Mouse (Mus musculus): ENCODE results near the gene Clk1. TPM values are rescaled to one million over a fixed set of nuclear protein-coding genes. Genes with fewer than 3 reads are reported as not detected.

Gene Clk1
- polyA plus RNA-seq, 1 experiment = 19.4 TPM

DNA sequence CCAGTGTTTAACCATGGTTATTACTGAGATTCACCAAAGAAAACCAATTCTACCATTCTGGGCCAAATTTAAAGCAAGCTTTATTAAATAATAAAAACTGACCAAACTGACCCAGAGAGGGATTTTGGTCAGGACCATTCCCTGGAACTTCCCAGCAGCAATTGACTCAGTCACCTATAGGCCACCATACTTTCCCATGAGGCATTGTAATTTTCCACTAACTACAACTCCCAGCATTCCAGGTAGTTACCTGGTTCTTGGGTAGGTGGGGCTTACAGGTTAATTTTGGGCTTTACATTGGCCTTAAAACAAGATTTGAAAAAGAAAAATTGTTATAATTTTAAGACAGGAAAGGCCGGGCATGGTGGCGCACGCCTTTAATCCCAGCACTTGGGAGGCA is 58.0 kb downstream of the Clk1 start:
- Histone ChIP-seq H3K79me2 (ENCODE audit: control insufficient read depth, insufficient read depth) (no peaks in the 10 kb centered on the region), H3K4me3 (no peak overlapping the region), H3K4me2 (ENCODE audit: low read depth) (no peak overlapping the region), H3K36me3 (ENCODE audit: control insufficient read depth, insufficient read depth) (no peaks in the 10 kb centered on the region), H3ac (ENCODE audit: control insufficient read depth, insufficient read length) (no peak overlapping the region), H3K27me3 (ENCODE audit: control insufficient read depth, insufficient read depth, insufficient read length) (no peaks in the 10 kb centered on the region)
- TF ChIP-seq MAX (IDR thresholded peaks at IDR 0.05; ENCODE audit: low read depth) (no peak), POLR2AphosphoS2 (IDR thresholded peaks at IDR 0.05; ENCODE audit: insufficient read length, low read depth) (no peak), SRF (IDR thresholded peaks at IDR 0.05; ENCODE audit: control insufficient read depth, insufficient read length, low read depth) (no peak), MYOG (IDR thresholded peaks at IDR 0.05; ENCODE audit: control insufficient read depth in 1 of 3, insufficient read depth in 1 of 3, insufficient read length in 2 of 3, low read depth in 2 of 3) (no peak), POLR2A (IDR thresholded peaks at IDR 0.05; ENCODE audit: insufficient read length, low read depth) (no peak), REST (IDR thresholded peaks at IDR 0.05; ENCODE audit: insufficient read depth, insufficient read length) (no peak), E2F4 (IDR thresholded peaks at IDR 0.05; ENCODE audit: insufficient read depth) (no peak), MYOD1 (IDR thresholded peaks at IDR 0.05; ENCODE audit: control insufficient read depth in 1 of 3, insufficient read length in 2 of 3, low read depth in 2 of 3) (no peak), CEBPB (IDR thresholded peaks at IDR 0.05; ENCODE audit: insufficient read depth, poor library complexity, severe bottlenecking) (no peak), TCF3 (IDR thresholded peaks at IDR 0.05; ENCODE audit: insufficient read length, low read depth) (no peak), USF1 (IDR thresholded peaks at IDR 0.05; ENCODE audit: low read depth) (no peak), TCF12 (IDR thresholded peaks at IDR 0.05; ENCODE audit: insufficient read depth, poor library complexity, severe bottlenecking) (no peak)

DNA sequence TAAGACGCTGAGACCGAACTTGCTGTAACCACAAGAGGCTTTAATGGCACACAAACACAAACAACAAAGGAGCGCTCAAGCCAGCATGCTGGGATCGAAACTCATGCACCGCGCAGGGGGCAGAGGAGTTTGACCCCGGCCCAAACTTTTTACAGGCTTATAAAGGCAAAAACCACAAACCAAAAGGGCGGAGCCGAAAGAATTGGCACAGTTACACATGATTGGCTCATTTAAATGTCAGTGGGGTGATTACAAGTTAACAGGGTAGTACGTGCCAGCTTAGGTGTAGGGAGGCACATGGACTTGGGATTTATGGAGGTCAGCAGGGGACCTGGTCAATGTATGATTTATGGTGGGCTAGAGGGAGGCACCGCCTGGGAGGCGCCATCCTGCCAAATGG is 59.3 kb downstream of the Clk1 start:
- H3K4me3 ChIP-seq = no peak overlapping the region
- no peak overlapping the region for H3ac ChIP-seq (ENCODE audit: control insufficient read depth, insufficient read length)
- no peaks in the 10 kb centered on the region for H3K36me3 ChIP-seq (ENCODE audit: control insufficient read depth, insufficient read depth)
- H3K27me3 ChIP-seq (ENCODE audit: control insufficient read depth, insufficient read depth, insufficient read length) = no peaks in the 10 kb centered on the region
- TF ChIP-seq SRF (IDR thresholded peaks at IDR 0.05; ENCODE audit: control insufficient read depth, insufficient read length, low read depth) = no peak
- TF ChIP-seq POLR2A (IDR thresholded peaks at IDR 0.05; ENCODE audit: insufficient read length, low read depth) = no peak
- no peak for TF ChIP-seq TCF12 (IDR thresholded peaks at IDR 0.05; ENCODE audit: insufficient read depth, poor library complexity, severe bottlenecking)
- TF ChIP-seq MYOG (IDR thresholded peaks at IDR 0.05; ENCODE audit: control insufficient read depth in 1 of 3, insufficient read depth in 1 of 3, insufficient read length in 2 of 3, low read depth in 2 of 3) = no peak
- TF ChIP-seq CEBPB (IDR thresholded peaks at IDR 0.05; ENCODE audit: insufficient read depth, poor library complexity, severe bottlenecking) = no peak
- no peak for TF ChIP-seq POLR2AphosphoS2 (IDR thresholded peaks at IDR 0.05; ENCODE audit: insufficient read length, low read depth)
- TF ChIP-seq REST (IDR thresholded peaks at IDR 0.05; ENCODE audit: insufficient read depth, insufficient read length) = no peak
- TF ChIP-seq MYOD1 (IDR thresholded peaks at IDR 0.05; ENCODE audit: control insufficient read depth in 1 of 3, insufficient read length in 2 of 3, low read depth in 2 of 3) = no peak
- TF ChIP-seq E2F4 (IDR thresholded peaks at IDR 0.05; ENCODE audit: insufficient read depth) = no peak
- TF ChIP-seq USF1 (IDR thresholded peaks at IDR 0.05; ENCODE audit: low read depth) = no peak
- TF ChIP-seq TCF3 (IDR thresholded peaks at IDR 0.05; ENCODE audit: insufficient read length, low read depth) = no peak
- no peak for TF ChIP-seq MAX (IDR thresholded peaks at IDR 0.05; ENCODE audit: low read depth)
- no peak overlapping the region for H3K4me2 ChIP-seq (ENCODE audit: low read depth)
- no peaks in the 10 kb centered on the region for H3K79me2 ChIP-seq (ENCODE audit: control insufficient read depth, insufficient read depth)

DNA sequence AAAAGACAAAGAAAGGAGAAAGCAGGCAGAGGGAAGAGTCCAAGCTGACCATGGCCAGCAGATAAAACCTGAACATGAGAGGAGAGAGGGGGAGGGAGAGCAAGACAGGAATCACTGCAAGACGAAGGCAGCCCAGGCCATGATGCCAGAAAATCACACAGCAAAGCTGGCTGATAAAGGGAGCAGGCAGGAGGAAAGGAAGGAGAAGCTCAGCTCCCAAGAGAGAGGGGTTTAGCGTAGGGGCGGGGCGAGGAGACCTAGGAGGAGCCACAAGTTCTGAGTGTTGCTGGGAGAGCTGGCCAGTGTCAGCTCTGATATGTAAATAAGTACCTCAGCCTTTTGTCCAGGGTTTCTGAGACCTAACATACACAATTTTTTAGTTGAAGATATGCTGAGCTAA is 61.6 kb downstream of the Clk1 start:
- no peaks in the 10 kb centered on the region for H3K36me3 ChIP-seq (ENCODE audit: control insufficient read depth, insufficient read depth)

More for the DNA sequence above, 61.6 kb downstream of the Clk1 start:
- Histone ChIP-seq H3K4me2 (ENCODE audit: low read depth) (no peak overlapping the region), H3ac (ENCODE audit: control insufficient read depth, insufficient read length) (no peak overlapping the region), H3K4me3 (no peak overlapping the region), H3K79me2 (ENCODE audit: control insufficient read depth, insufficient read depth) (no peaks in the 10 kb centered on the region), H3K27me3 (ENCODE audit: control insufficient read depth, insufficient read depth, insufficient read length) (no peaks in the 10 kb centered on the region)
- TF ChIP-seq REST (IDR thresholded peaks at IDR 0.05; ENCODE audit: insufficient read depth, insufficient read length) (no peak), TCF12 (IDR thresholded peaks at IDR 0.05; ENCODE audit: insufficient read depth, poor library complexity, severe bottlenecking) (no peak), CEBPB (IDR thresholded peaks at IDR 0.05; ENCODE audit: insufficient read depth, poor library complexity, severe bottlenecking) (no peak), SRF (IDR thresholded peaks at IDR 0.05; ENCODE audit: control insufficient read depth, insufficient read length, low read depth) (no peak), E2F4 (IDR thresholded peaks at IDR 0.05; ENCODE audit: insufficient read depth) (no peak), USF1 (IDR thresholded peaks at IDR 0.05; ENCODE audit: low read depth) (no peak), POLR2AphosphoS2 (IDR thresholded peaks at IDR 0.05; ENCODE audit: insufficient read length, low read depth) (no peak), MAX (IDR thresholded peaks at IDR 0.05; ENCODE audit: low read depth) (no peak), MYOG (IDR thresholded peaks at IDR 0.05; ENCODE audit: control insufficient read depth in 1 of 3, insufficient read depth in 1 of 3, insufficient read length in 2 of 3, low read depth in 2 of 3) (no peak), TCF3 (IDR thresholded peaks at IDR 0.05; ENCODE audit: insufficient read length, low read depth) (no peak), POLR2A (IDR thresholded peaks at IDR 0.05; ENCODE audit: insufficient read length, low read depth) (no peak), MYOD1 (IDR thresholded peaks at IDR 0.05; ENCODE audit: control insufficient read depth in 1 of 3, insufficient read length in 2 of 3, low read depth in 2 of 3) (no peak)

Other genes starting within 250 kb of the Clk1 start
- not detected for gene Aox4, start 213.7 kb downstream of the Clk1 start, polyA plus RNA-seq (2012; fragmentation: generic; extraction: Trizol)
- not detected for gene Aox2, start 145.7 kb downstream of the Clk1 start, polyA plus RNA-seq (2012; fragmentation: generic; extraction: Trizol)
- gene Bzw1, start 31.2 kb downstream of the Clk1 start, polyA plus RNA-seq (2012; fragmentation: generic; extraction: Trizol) = 34.7 TPM
- 30.0 TPM for gene Nif3l1, start 21.1 kb upstream of the Clk1 start, polyA plus RNA-seq (2012; fragmentation: generic; extraction: Trizol)
- 45.8 TPM for gene Ppil3, start 21.4 kb upstream of the Clk1 start, polyA plus RNA-seq (2012; fragmentation: generic; extraction: Trizol)
- gene Orc2, start 81.0 kb upstream of the Clk1 start, polyA plus RNA-seq (2012; fragmentation: generic; extraction: Trizol) = 11.5 TPM
- gene Fam126b, start 162.3 kb upstream of the Clk1 start, polyA plus RNA-seq (2012; fragmentation: generic; extraction: Trizol) = 1.1 TPM
- gene Ndufb3, start 162.3 kb upstream of the Clk1 start, polyA plus RNA-seq (2012; fragmentation: generic; extraction: Trizol) = 130 TPM